Mouse (Mus musculus) common myeloid progenitor, adult 5-6 weeks (primary cell): ENCODE measurements at regions not wholly inside any gene's neighbourhood (a gene's known extent, or its start where the extent isn't known, plus 50 kb on each side); places are given as distances from the start of the nearest gene placed in this dataset.
A peak's percentile ranks its signal among the peaks of the same experiment; 100 is the strongest.

Experiments used
- ATAC-seq: replicated peaks from 2 replicates; pipeline ENCODE4 v1.8.0; 2016; ENCODE audit warnings: low read depth, mild to moderate bottlenecking, moderate TSS enrichment, inconsistent platforms; ENCODE audit not compliant: poor library complexity, severe bottlenecking

DNA sequence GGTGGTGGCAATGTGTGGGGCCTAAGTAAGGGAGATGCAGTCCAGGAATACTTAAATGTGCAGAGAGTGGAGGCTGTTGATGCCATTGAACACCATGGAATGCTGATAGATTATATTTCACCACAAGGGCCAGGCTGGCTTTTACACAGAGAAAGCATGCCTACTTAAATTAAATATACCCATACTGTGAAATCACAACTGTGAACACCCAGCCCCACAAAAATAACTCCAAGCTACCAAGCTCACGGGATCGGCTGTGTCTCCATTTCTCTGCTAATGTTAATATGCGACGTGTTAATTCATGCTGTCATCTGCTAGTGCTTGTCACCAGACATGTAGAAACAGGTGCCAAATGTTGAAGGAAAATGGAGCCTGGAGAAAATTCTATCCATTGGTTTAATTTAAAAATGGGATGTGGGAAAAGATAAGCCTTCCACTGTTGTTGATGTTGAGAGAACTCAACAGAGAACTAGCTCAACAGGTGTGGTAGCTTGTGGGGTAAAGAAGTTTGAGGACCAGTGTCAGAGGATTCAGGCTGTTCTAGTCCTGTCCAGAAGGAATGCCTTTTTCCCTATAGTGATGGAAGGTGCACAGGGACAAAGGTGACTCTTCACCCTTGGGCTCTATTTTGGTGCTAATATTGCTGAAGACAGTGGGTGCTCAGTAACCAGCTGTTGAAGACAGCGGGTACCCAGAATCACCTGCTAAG, 161.6 kb upstream of the Marcks start:
- ATAC-seq = no peak

DNA sequence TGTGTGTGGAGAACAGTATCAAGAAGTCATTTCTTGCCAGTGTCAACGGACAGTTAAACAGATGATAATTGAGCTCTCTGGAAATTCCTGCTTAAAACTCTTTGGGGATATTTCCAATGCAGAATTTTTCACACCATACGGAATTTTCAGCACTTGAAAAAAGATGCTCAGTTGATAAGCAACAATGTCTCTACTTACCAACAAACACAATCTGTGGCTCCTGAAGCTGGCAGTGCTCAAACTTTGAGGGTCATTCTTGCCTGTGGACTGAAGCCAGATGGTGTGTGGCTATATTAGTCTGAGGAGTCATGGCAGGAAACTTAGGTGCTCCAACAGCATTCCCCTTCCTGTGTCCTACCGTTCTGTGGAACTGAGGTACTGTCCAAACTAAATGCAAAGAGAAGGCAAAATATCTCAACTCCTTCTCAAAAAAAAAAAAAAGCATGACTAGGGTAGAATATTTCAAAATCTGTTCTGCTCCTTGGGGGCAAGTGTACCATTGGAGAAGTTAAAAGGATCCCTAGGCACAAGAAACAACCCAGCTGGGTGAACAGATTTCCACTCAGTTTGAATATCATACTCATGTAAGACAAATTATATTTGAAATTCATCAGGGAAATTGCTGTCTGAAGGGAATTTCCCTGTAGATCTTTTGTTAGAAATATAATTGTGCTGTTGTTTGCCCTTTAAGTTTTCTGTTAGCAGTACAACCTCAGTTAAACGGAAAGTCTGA, 160.1 kb upstream of the Marcks start:
- no peak for ATAC-seq

GRCm38 (mm10) chr10:37294231-37294630, 155.5 kb upstream of the Marcks start:
- ATAC-seq = no peak

- ATAC-seq = no peak
Observed at GRCm38 (mm10) chr10:37293292-37293691, 154.6 kb upstream of the Marcks start.

DNA sequence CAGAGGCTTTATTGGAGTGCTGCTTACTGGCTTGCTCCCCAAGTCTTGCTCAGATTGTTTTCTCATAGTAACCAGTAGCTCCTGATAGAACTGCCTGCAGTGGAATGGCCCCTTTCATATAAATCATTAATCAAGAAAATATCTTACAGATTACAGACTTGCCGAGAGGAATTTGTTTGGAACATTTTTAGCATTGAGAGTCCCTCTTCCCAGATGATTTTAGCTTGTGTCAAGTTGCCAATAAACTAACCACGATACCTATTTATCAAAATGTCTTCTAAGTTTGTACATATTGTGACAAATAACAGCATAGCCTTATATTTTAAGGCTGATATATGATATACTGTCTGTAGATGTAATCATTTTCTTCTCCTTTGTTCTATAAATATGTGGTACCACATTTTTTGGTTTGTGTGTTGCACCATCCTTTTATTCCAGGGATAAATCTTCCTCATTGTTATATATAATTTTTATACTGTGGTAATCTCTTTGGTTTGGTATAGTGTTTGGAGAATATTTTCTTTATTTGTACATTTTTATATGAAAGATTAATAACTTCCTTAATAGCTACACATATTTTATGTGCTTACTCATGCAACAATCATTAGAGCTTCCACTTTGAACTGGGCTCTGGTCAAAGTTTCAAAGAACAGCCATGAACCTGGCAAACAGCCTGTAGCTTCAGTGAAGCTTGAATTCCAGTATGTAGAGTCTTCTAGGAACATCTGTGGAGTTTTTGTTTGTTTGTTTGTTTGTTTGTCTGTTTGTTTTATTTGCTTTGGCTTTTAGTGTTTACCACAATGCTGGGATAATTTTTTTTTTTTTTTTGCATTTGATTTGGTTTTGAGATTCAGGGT, 153.1 kb upstream of the Marcks start:
- ATAC-seq = no peak

DNA sequence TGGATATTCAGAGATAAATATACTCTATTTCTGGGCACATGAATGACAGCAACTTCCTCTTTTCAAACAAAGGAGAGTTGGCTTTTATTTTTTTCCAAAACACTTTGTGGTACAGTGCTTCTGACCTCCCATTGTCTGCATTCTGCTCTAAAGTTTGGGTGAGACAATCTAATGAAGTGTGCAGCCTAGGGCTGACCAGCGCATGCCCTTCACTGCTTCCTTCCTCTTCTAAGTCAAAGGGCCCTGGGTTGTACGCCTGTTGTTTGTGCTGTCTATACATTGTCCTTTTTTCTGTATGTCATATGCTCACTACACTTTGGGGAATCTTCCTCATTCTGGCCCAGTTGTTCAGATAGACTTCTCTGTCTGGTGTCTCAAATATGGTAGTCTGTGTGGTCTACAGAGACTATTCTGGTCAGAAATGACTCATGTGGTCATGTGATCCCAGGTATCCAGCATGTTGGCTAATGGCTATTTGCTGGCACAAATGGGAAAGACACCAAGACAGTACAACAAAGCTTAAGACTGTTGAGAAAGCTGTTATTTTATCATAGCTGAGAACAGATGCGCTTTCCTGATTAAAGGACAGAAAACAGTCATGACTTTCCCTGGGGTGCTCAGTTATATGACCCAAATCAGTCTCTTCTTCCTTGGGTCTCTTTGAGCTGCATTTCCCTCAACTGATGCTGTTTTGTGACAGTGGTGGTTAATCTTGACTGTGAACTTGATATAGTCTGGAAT, 151.4 kb upstream of the Marcks start:
- ATAC-seq = peak; percentile 93

- no peak for ATAC-seq
Observed at GRCm38 (mm10) chr10:37286305-37286704, 147.6 kb upstream of the Marcks start.

DNA sequence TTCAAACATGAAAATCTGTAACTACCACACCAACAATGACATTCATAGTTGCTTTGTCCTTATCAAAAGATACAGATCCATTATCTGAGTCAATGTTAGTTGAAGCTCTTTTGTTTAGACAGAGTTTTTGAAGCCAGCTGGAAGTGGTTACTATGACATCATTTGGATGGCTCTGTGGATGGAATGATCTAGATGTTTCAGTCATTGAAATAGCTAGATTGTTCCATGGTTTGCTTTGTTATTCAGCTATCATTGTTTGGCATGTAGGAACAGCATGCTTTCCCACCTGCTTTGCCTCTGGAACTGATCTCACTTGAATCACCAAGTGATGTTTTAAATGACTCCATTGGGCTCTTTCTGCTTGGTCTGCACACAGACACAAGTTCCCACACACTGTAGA, 144.2 kb upstream of the Marcks start:
- ATAC-seq = no peak

GRCm38 (mm10) chr10:37280823-37281222, 142.1 kb upstream of the Marcks start:
- no peak for ATAC-seq

- peak; percentile 92 for ATAC-seq
Observed at GRCm38 (mm10) chr10:37280150-37280820, 141.6 kb upstream of the Marcks start.

- no peak for ATAC-seq
Observed at GRCm38 (mm10) chr10:37279316-37279715, 140.6 kb upstream of the Marcks start.

GRCm38 (mm10) chr10:37275857-37276256, 137.1 kb upstream of the Marcks start:
- ATAC-seq = no peak

- ATAC-seq = no peak
Observed at GRCm38 (mm10) chr10:37275271-37275670, 136.6 kb upstream of the Marcks start.

DNA sequence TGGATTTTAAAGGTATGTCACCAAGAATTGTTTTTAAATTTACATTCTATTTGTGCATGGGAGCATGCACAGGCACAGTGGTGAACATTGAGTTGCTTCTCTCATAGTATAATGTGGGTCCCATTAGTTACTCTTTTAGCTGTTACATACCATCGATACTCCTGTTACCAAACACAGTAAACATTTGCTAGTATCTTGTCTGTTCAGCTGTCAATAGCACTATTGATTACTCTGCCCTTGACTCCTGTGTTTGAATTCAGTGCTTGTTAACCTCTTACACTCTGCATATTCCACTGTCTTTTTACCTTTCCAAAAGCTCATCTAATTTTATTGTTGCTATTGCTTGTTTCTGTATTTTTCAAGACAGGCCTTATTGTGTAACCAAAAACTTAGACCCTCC, 133.2 kb upstream of the Marcks start:
- no peak for ATAC-seq

GRCm38 (mm10) chr10:37270236-37271000, 131.7 kb upstream of the Marcks start:
- no peak for ATAC-seq

DNA sequence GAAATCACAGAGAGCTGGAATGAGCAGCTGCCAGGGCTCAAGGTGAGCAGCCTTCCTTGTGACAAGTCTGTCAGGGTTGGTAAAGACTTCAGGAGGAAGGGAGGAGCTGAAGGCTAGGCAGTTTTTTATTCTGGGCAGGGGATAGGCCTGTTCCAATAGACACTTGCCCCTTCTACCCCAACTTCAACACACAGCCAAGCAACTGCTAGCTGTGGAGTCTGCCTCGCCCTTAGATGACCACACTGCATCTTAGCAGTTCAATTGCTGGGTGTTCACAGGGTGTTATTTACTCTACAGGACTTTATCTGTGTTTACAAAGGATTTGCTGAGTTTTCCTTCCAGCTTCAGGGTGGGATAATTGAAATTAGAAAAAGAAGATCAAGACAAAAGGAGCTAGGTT, 128.2 kb upstream of the Marcks start:
- ATAC-seq = no peak

GRCm38 (mm10) chr10:37260791-37261488, 122.2 kb upstream of the Marcks start:
- peak; percentile 97 for ATAC-seq

DNA sequence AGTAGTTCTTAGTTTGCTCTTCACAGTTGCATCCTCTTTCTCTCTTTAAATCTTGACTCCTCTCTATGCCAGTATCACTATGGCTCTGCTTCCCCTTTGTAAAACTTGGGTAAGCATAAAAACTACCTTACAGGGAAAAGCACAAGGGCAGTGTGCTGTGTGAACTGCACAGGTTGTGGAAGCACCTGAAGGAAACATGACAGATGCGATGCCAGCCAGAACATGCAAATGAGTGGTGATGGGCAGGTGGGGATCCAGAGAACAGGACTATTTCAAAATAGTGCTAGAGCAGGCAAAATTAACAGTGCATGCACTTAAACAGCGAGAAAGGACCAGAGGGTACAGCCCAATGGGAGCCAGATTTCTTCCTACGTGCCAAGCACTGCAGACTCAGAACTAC, 120.5 kb upstream of the Marcks start:
- no peak for ATAC-seq
